Mouse (Mus musculus) megakaryocyte, embryonic 14.5 days (primary cell): ENCODE data around the gene Foxk1. TPM values are rescaled to one million over a fixed set of nuclear protein-coding genes. Genes with fewer than 3 reads are reported as not detected.

Experiments used
- H3K27me3 ChIP-seq: replicated peaks from 2 replicates; pipeline ENCODE3; 2012; ENCODE audit warnings: inconsistent platforms
- H3K36me3 ChIP-seq: replicated peaks from 2 replicates; pipeline ENCODE3; 2012; ENCODE audit warnings: low read length, inconsistent platforms, mixed read lengths
- H3K4me1 ChIP-seq: 2 replicates; pipeline ENCODE4 v1.6.1; 2012; ENCODE audit warnings: inconsistent platforms
- H3K4me3 ChIP-seq: replicated peaks from 2 replicates; pipeline ENCODE3; 2012; ENCODE audit warnings: moderate library complexity, mild to moderate bottlenecking, inconsistent platforms
- H3K9me3 ChIP-seq: 2 replicates; pipeline ENCODE4 v1.6.1; 2012; ENCODE audit warnings: inconsistent platforms
- FLI1 ChIP-seq: IDR thresholded peaks from 2 replicates; pipeline ENCODE4 v1.6.1; 2012; ENCODE audit warnings: low read length, inconsistent platforms, mixed read lengths
- GATA1 ChIP-seq: IDR thresholded peaks from 3 replicates; pipeline ENCODE4 v1.6.1; 2012; ENCODE audit warnings: mixed read lengths, low read length, inconsistent platforms, borderline replicate concordance
- polyA plus RNA-seq: library from polyadenylated mRNA; stranded (reverse); fragments of >175 nt; gene quantifications from 2 replicates; pipeline ENCODE4 v1.2.3, GENCODE M21; 2012; ENCODE audit warnings: low replicate concordance; ENCODE audit not compliant: insufficient read depth

The Foxk1 gene
- polyA plus RNA-seq, 1 experiment, result 13.3 TPM

GRCm38 (mm10) chr5:142426476-142426875, 25.2 kb downstream of the Foxk1 start:
- no peaks in the 10 kb centered on the region for H3K27me3 ChIP-seq
- peaks cover 75% of the 10 kb centered on the region for H3K4me1 ChIP-seq
- peaks cover 66% of the 10 kb centered on the region for H3K36me3 ChIP-seq
- H3K9me3 ChIP-seq, result no peaks in the 10 kb centered on the region
- TF ChIP-seq FLI1 (no peak), GATA1 (no peak)
- H3K4me3 ChIP-seq, result no peak overlapping the region

DNA sequence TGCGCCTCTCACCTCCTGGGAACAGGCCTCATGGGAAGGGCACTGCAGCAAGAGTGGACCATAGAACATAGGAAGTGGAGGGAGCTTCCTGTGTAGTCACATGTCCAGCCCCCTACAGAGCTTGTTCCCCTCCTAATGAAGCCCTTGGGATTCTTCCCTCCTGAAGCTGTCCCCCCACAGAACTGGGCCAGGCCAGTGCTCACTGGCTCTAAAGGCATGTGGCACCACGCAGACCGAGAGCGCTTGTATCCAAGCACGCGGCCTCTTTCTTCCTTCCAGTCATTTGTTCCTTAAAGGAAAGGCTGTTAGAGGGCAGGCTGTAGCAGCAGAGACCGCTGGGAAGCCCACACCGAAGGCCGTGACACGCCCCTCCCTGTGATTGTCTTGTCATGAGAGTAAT, 26.6 kb downstream of the Foxk1 start:
- peaks cover 85% of the 10 kb centered on the region for H3K4me1 ChIP-seq

DNA sequence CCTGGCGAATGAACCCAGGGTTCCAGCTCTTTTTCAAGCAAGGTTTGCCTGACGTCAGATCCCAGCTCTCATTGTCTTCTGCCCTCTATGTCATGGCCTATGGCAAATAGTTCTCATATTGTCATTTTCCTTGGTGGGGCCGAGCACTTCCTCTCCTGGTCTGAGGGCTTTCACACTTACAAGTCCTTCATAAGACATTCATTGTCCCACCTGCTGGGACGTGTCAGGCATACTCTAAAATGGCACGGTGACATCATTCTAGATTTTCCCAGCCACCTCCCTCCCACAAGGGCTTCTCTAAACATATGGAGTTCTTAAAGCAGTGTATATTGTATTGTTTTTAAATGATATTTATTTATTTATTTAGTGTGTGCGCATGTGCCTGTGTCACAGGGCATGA, 27.4 kb downstream of the Foxk1 start:
- no peaks in the 10 kb centered on the region for H3K27me3 ChIP-seq
- no peak overlapping the region for H3K4me3 ChIP-seq
- no peak for TF ChIP-seq FLI1
- no peak for TF ChIP-seq GATA1
- peaks cover 61% of the 10 kb centered on the region for H3K36me3 ChIP-seq
- peaks cover 85% of the 10 kb centered on the region for H3K4me1 ChIP-seq
- H3K9me3 ChIP-seq, result no peaks in the 10 kb centered on the region

More for the DNA sequence above, 26.6 kb downstream of the Foxk1 start:
- Histone ChIP-seq H3K4me3 (no peak overlapping the region), H3K27me3 (no peaks in the 10 kb centered on the region), H3K9me3 (no peaks in the 10 kb centered on the region), H3K36me3 (peaks cover 59% of the 10 kb centered on the region)
- TF ChIP-seq FLI1, result no peak
- TF ChIP-seq GATA1, result no peak

- Histone ChIP-seq H3K4me1 (peaks cover 70% of the 10 kb centered on the region), H3K27me3 (no peaks in the 10 kb centered on the region), H3K36me3 (peaks cover 65% of the 10 kb centered on the region), H3K9me3 (no peaks in the 10 kb centered on the region), H3K4me3 (no peak overlapping the region)
- TF ChIP-seq FLI1 (no peak), GATA1 (no peak)
These were observed 29.7 kb downstream of the Foxk1 start for GRCm38 (mm10) chr5:142431029-142431428.

GRCm38 (mm10) chr5:142431811-142432434, 30.6 kb downstream of the Foxk1 start:
- H3K4me3 ChIP-seq, result no peak overlapping the region
- H3K9me3 ChIP-seq, result no peaks in the 10 kb centered on the region
- no peaks in the 10 kb centered on the region for H3K27me3 ChIP-seq
- peaks cover 68% of the 10 kb centered on the region for H3K36me3 ChIP-seq
- H3K4me1 ChIP-seq, result peaks cover 64% of the 10 kb centered on the region
- TF ChIP-seq GATA1, result no peak
- TF ChIP-seq FLI1, result no peak

DNA sequence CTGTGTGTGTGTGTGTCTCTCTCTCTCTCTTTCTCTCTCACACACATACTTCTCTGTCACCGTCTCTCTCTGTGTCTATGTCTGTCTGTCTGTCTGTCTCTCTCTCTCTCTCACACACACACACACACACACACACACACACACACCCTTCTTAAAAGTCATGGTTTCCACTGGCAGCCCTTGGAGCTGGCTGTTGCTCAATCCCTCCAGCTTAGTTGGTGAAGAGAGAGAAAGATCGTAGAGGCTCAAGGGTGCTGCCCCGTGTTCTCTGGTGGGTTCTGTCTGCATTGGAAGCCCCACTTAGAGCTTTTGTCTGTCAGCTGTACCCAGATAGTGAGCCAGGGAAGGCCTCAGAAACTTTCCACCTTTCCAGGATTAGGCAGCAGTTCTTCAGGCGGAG, 31.4 kb downstream of the Foxk1 start:
- H3K4me3 ChIP-seq, result no peak overlapping the region
- no peaks in the 10 kb centered on the region for H3K27me3 ChIP-seq
- peaks cover 70% of the 10 kb centered on the region for H3K36me3 ChIP-seq
- H3K4me1 ChIP-seq, result peaks cover 59% of the 10 kb centered on the region
- H3K9me3 ChIP-seq, result no peaks in the 10 kb centered on the region
- TF ChIP-seq GATA1 (no peak), FLI1 (no peak)

DNA sequence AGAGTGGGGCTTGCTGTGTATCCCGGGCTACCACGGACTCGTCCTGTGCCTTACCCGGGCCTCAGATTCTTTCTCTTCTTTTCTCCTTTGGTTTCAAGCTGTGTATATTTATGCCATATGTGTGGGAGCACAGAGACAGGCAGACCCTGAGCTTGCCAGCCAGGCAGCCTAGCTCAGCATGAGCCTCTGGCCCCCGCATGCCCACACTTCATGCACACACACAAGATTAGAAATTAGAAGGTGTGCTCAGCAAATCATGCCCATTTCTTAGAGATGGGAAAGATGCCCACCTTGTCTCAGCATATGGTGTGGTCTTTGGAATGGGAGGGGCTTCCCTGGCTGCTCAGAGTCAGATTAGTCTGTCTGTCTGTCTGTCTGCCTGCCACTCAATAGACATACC, 32.8 kb downstream of the Foxk1 start:
- H3K27me3 ChIP-seq, result no peaks in the 10 kb centered on the region
- no peak overlapping the region for H3K4me3 ChIP-seq
- H3K9me3 ChIP-seq, result no peaks in the 10 kb centered on the region
- TF ChIP-seq GATA1 (no peak), FLI1 (no peak)
- H3K4me1 ChIP-seq, result peaks cover 62% of the 10 kb centered on the region
- H3K36me3 ChIP-seq, result peaks cover 75% of the 10 kb centered on the region

GRCm38 (mm10) chr5:142435736-142436135, 34.4 kb downstream of the Foxk1 start:
- Histone ChIP-seq H3K36me3 (peaks cover 72% of the 10 kb centered on the region), H3K27me3 (no peaks in the 10 kb centered on the region), H3K4me3 (no peak overlapping the region), H3K4me1 (peaks cover 66% of the 10 kb centered on the region), H3K9me3 (no peaks in the 10 kb centered on the region)
- TF ChIP-seq FLI1, result no peak
- no peak for TF ChIP-seq GATA1

DNA sequence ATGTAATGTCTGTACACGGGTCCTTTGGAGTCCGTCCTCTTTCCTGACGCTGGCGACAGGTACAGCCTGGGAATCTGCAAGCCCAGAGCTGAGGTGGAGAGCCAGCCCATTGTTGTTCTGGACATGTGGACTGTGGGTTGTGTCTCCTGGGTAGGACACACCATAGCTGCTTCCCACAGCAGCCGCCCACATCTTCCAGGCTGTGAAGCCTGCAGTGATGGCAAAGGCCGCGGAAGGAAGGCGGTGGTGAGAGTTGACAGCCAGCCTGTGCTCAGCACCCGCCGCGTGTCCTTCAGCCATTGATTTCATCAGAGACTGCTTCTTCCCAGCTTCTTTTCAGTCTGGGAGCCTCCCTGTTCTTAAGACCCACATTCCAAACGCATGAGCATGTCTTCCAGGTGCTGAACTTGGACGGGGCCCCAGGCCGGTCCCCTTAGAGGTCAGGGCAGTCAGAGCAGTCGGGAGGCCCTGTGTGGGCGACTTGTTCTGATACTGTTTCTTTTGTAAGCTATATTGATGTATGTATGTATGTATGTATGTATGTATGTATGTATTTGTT, 37.2 kb downstream of the Foxk1 start:
- H3K9me3 ChIP-seq, result no peaks in the 10 kb centered on the region
- no peak for TF ChIP-seq GATA1
- TF ChIP-seq FLI1, result no peak
- H3K27me3 ChIP-seq, result no peaks in the 10 kb centered on the region
- H3K4me3 ChIP-seq, result no peak overlapping the region
- H3K36me3 ChIP-seq, result peaks cover 55% of the 10 kb centered on the region
- peaks cover 66% of the 10 kb centered on the region for H3K4me1 ChIP-seq

- Histone ChIP-seq H3K4me3 (peak overlapping the region; percentile 94), H3K9me3 (no peaks in the 10 kb centered on the region), H3K27me3 (no peaks in the 10 kb centered on the region), H3K4me1 (peaks cover 76% of the 10 kb centered on the region), H3K36me3 (peaks cover 41% of the 10 kb centered on the region)
- TF ChIP-seq FLI1 (no peak), GATA1 (peak; percentile 26; the same call in 1 of the 3 replicates)
These were observed 38.7 kb downstream of the Foxk1 start for GRCm38 (mm10) chr5:142439911-142440432.
